Mouse (Mus musculus): ENCODE data around the gene Olfr66. TPM values are rescaled to one million over a fixed set of nuclear protein-coding genes. Genes with fewer than 3 reads are reported as not detected.

Olfr66 gene
- polyA plus RNA-seq, 1 experiment from 2014 or later, result not detected

GRCm38 (mm10) chr7:103873064-103873463 lies 13.0 kb downstream of the Olfr66 start:
- DNase-seq (ENCODE audit: low spot score), result peak; percentile 71
- H3K4me1 ChIP-seq (replicated peaks; ENCODE audit: control insufficient read depth, insufficient read depth, low read length), result no peaks in the 10 kb centered on the region
- H3K27ac ChIP-seq, result no peak overlapping the region
- H3K9me3 ChIP-seq (ENCODE audit: control insufficient read depth, low read length), result no peaks in the 10 kb centered on the region
- no peak for ATAC-seq (ENCODE audit: low FRiP score)
- H3K36me3 ChIP-seq (replicated peaks; ENCODE audit: control insufficient read depth, insufficient read depth), result no peaks in the 10 kb centered on the region
- 12% methylated on average over 1 of the region's 1 CpGs for WGBS
- H3K9ac ChIP-seq, result no peak overlapping the region
- H3K27me3 ChIP-seq (ENCODE audit: control insufficient read depth, insufficient read depth, low read length), result no peaks in the 10 kb centered on the region
- H3K4me2 ChIP-seq (replicated peaks), result no peak overlapping the region
- H3K4me3 ChIP-seq (replicated peaks; ENCODE audit: low read length), result no peak overlapping the region

- ATAC-seq (ENCODE audit: low FRiP score) (no peak), DNase-seq (ENCODE audit: low spot score) (no peak)
- Histone ChIP-seq H3K9ac (no peak overlapping the region), H3K36me3 (replicated peaks; ENCODE audit: control insufficient read depth, insufficient read depth) (no peaks in the 10 kb centered on the region), H3K4me2 (replicated peaks) (no peak overlapping the region), H3K4me1 (replicated peaks; ENCODE audit: control insufficient read depth, insufficient read depth, low read length) (no peaks in the 10 kb centered on the region), H3K27ac (no peak overlapping the region), H3K27me3 (ENCODE audit: control insufficient read depth, insufficient read depth, low read length) (no peaks in the 10 kb centered on the region), H3K4me3 (replicated peaks; ENCODE audit: low read length) (no peak overlapping the region), H3K9me3 (ENCODE audit: control insufficient read depth, low read length) (no peaks in the 10 kb centered on the region)
These were observed 15.4 kb downstream of the Olfr66 start for GRCm38 (mm10) chr7:103870667-103871066.

- Histone ChIP-seq H3K36me3 (replicated peaks; ENCODE audit: control insufficient read depth, insufficient read depth) (no peaks in the 10 kb centered on the region), H3K4me1 (replicated peaks; ENCODE audit: control insufficient read depth, insufficient read depth, low read length) (no peaks in the 10 kb centered on the region), H3K27ac (no peak overlapping the region), H3K27me3 (ENCODE audit: control insufficient read depth, insufficient read depth, low read length) (no peaks in the 10 kb centered on the region), H3K4me2 (replicated peaks) (no peak overlapping the region), H3K9ac (no peak overlapping the region), H3K9me3 (ENCODE audit: control insufficient read depth, low read length) (no peaks in the 10 kb centered on the region), H3K4me3 (replicated peaks; ENCODE audit: low read length) (no peak overlapping the region)
- ATAC-seq (ENCODE audit: low FRiP score) (no peak), DNase-seq (ENCODE audit: low spot score) (no peak)
These were observed 20.3 kb downstream of the Olfr66 start for GRCm38 (mm10) chr7:103865716-103866115.

GRCm38 (mm10) chr7:103861531-103861930 lies 24.5 kb downstream of the Olfr66 start:
- Histone ChIP-seq H3K4me3 (replicated peaks; ENCODE audit: low read length) (no peak overlapping the region), H3K27ac (no peak overlapping the region), H3K36me3 (replicated peaks; ENCODE audit: control insufficient read depth, insufficient read depth) (no peaks in the 10 kb centered on the region), H3K9ac (no peak overlapping the region), H3K27me3 (ENCODE audit: control insufficient read depth, insufficient read depth, low read length) (no peaks in the 10 kb centered on the region), H3K4me2 (replicated peaks) (no peak overlapping the region), H3K4me1 (replicated peaks; ENCODE audit: control insufficient read depth, insufficient read depth, low read length) (no peaks in the 10 kb centered on the region), H3K9me3 (ENCODE audit: control insufficient read depth, low read length) (no peaks in the 10 kb centered on the region)
- DNase-seq (ENCODE audit: low spot score) (no peak), ATAC-seq (ENCODE audit: low FRiP score) (no peak)
- 84% methylated on average over 3 of the region's 3 CpGs for WGBS

- H3K27ac ChIP-seq, result no peak overlapping the region
- H3K9ac ChIP-seq, result no peak overlapping the region
- DNase-seq (ENCODE audit: low spot score) (no peak), ATAC-seq (ENCODE audit: low FRiP score) (no peak)
- no peaks in the 10 kb centered on the region for H3K4me1 ChIP-seq (replicated peaks; ENCODE audit: control insufficient read depth, insufficient read depth, low read length)
- WGBS, result 55% methylated on average over 1 of the region's 1 CpGs
- H3K4me3 ChIP-seq (replicated peaks; ENCODE audit: low read length), result no peak overlapping the region
- H3K4me2 ChIP-seq (replicated peaks), result no peak overlapping the region
- no peaks in the 10 kb centered on the region for H3K27me3 ChIP-seq (ENCODE audit: control insufficient read depth, insufficient read depth, low read length)
- no peaks in the 10 kb centered on the region for H3K36me3 ChIP-seq (replicated peaks; ENCODE audit: control insufficient read depth, insufficient read depth)
- no peaks in the 10 kb centered on the region for H3K9me3 ChIP-seq (ENCODE audit: control insufficient read depth, low read length)
These were observed 25.2 kb downstream of the Olfr66 start for GRCm38 (mm10) chr7:103860855-103861254.

- WGBS, result 86% methylated on average over 2 of the region's 2 CpGs
- no peaks in the 10 kb centered on the region for H3K27me3 ChIP-seq (ENCODE audit: control insufficient read depth, insufficient read depth, low read length)
- no peak for ATAC-seq (ENCODE audit: low FRiP score)
These were observed 27.0 kb downstream of the Olfr66 start for GRCm38 (mm10) chr7:103859076-103859475.

GRCm38 (mm10) chr7:103854669-103855068 lies 31.4 kb downstream of the Olfr66 start:
- no peak overlapping the region for H3K4me3 ChIP-seq (replicated peaks; ENCODE audit: low read length)
- no peaks in the 10 kb centered on the region for H3K9me3 ChIP-seq (ENCODE audit: control insufficient read depth, low read length)
- no peaks in the 10 kb centered on the region for H3K4me1 ChIP-seq (replicated peaks; ENCODE audit: control insufficient read depth, insufficient read depth, low read length)
- no peak overlapping the region for H3K9ac ChIP-seq
- 73% methylated on average over 1 of the region's 1 CpGs for WGBS
- no peaks in the 10 kb centered on the region for H3K36me3 ChIP-seq (replicated peaks; ENCODE audit: control insufficient read depth, insufficient read depth)
- H3K27me3 ChIP-seq (ENCODE audit: control insufficient read depth, insufficient read depth, low read length), result no peaks in the 10 kb centered on the region
- ATAC-seq (ENCODE audit: low FRiP score) (no peak), DNase-seq (ENCODE audit: low spot score) (no peak)
- no peak overlapping the region for H3K4me2 ChIP-seq (replicated peaks)
- no peak overlapping the region for H3K27ac ChIP-seq

More at GRCm38 (mm10) chr7:103859076-103859475, 27.0 kb downstream of the Olfr66 start:
- no peak overlapping the region for H3K9ac ChIP-seq
- H3K4me2 ChIP-seq (replicated peaks), result no peak overlapping the region
- no peak overlapping the region for H3K4me3 ChIP-seq (replicated peaks; ENCODE audit: low read length)
- no peak overlapping the region for H3K27ac ChIP-seq
- H3K36me3 ChIP-seq (replicated peaks; ENCODE audit: control insufficient read depth, insufficient read depth), result no peaks in the 10 kb centered on the region
- no peaks in the 10 kb centered on the region for H3K4me1 ChIP-seq (replicated peaks; ENCODE audit: control insufficient read depth, insufficient read depth, low read length)
- no peak for DNase-seq (ENCODE audit: low spot score)
- H3K9me3 ChIP-seq (ENCODE audit: control insufficient read depth, low read length), result no peaks in the 10 kb centered on the region

- Histone ChIP-seq H3K36me3 (replicated peaks; ENCODE audit: control insufficient read depth, insufficient read depth) (no peaks in the 10 kb centered on the region), H3K9ac (no peak within 1 kb of the TSS), H3K27me3 (ENCODE audit: control insufficient read depth, insufficient read depth, low read length) (no peaks in the 10 kb centered on the region), H3K27ac (no peak within 1 kb of the TSS), H3K4me2 (replicated peaks) (no peak within 1 kb of the TSS), H3K4me3 (replicated peaks; ENCODE audit: low read length) (no peak within 1 kb of the TSS), H3K4me1 (replicated peaks; ENCODE audit: control insufficient read depth, insufficient read depth, low read length) (no peaks in the 10 kb centered on the region), H3K9me3 (ENCODE audit: control insufficient read depth, low read length) (no peaks in the 10 kb centered on the region)
- DNase-seq (ENCODE audit: low spot score) (no peak), ATAC-seq (ENCODE audit: low FRiP score) (no peak)
- WGBS, result 56% methylated on average over 2 of the region's 2 CpGs
These were observed 33.0 kb downstream of the Olfr66 start, which contains the start of gene Hbb-y for GRCm38 (mm10) chr7:103853090-103853489. Gene Hbb-y, minus strand, starts transcription at chr7:103853216.

GRCm38 (mm10) chr7:103844525-103845325 lies 41.3 kb downstream of the Olfr66 start:
- 60% methylated on average over 1 of the region's 2 CpGs for WGBS
- Histone ChIP-seq H3K4me2 (replicated peaks) (no peak overlapping the region), H3K4me3 (replicated peaks; ENCODE audit: low read length) (no peak overlapping the region), H3K9me3 (ENCODE audit: control insufficient read depth, low read length) (no peaks in the 10 kb centered on the region), H3K27ac (no peak overlapping the region), H3K4me1 (replicated peaks; ENCODE audit: control insufficient read depth, insufficient read depth, low read length) (no peaks in the 10 kb centered on the region), H3K36me3 (replicated peaks; ENCODE audit: control insufficient read depth, insufficient read depth) (no peaks in the 10 kb centered on the region), H3K27me3 (ENCODE audit: control insufficient read depth, insufficient read depth, low read length) (no peaks in the 10 kb centered on the region), H3K9ac (no peak overlapping the region)
- DNase-seq (ENCODE audit: low spot score), result no peak
- ATAC-seq (ENCODE audit: low FRiP score), result no peak

GRCm38 (mm10) chr7:103843034-103843433 lies 43.0 kb downstream of the Olfr66 start, which contains the start of gene Hbb-bh1:
Gene Hbb-bh1, minus strand, starts transcription at chr7:103843164.
- H3K4me3 ChIP-seq (replicated peaks; ENCODE audit: low read length), result no peak within 1 kb of the TSS
- 92% methylated on average over 2 of the region's 2 CpGs for WGBS
- H3K27ac ChIP-seq, result no peak within 1 kb of the TSS
- ATAC-seq (ENCODE audit: low FRiP score), result no peak
- no peak within 1 kb of the TSS for H3K9ac ChIP-seq
- no peaks in the 10 kb centered on the region for H3K9me3 ChIP-seq (ENCODE audit: control insufficient read depth, low read length)
- no peaks in the 10 kb centered on the region for H3K4me1 ChIP-seq (replicated peaks; ENCODE audit: control insufficient read depth, insufficient read depth, low read length)
- H3K27me3 ChIP-seq (ENCODE audit: control insufficient read depth, insufficient read depth, low read length), result no peaks in the 10 kb centered on the region
- H3K4me2 ChIP-seq (replicated peaks), result no peak within 1 kb of the TSS
- no peak for DNase-seq (ENCODE audit: low spot score)
- no peaks in the 10 kb centered on the region for H3K36me3 ChIP-seq (replicated peaks; ENCODE audit: control insufficient read depth, insufficient read depth)

Measured in hindbrain, embryonic 14.5 days (tissue).